Mouse (Mus musculus) heart, postnatal 10 days (tissue): Measurements from ENCODE around the gene Gm17720. TPM values are rescaled to one million over a fixed set of nuclear protein-coding genes. Genes with fewer than 3 reads are reported as not detected.
A peak's percentile ranks its signal among the peaks of the same experiment; 100 is the strongest.

ENCODE experiments used
- DNase-seq, 2 experiments: peaks; one replicate each; pipeline ENCODE4 v3.0.0; 2021
- intact Hi-C: fragments of 180-260 bp; cut with DNase I; formaldehyde crosslinking; loops from one replicate; pipeline ENCODE4 v1.15.1; 2025
- total RNA-seq, 2 experiments: library from RNA; stranded (reverse); gene quantifications; 2 replicates each; pipeline ENCODE4 v1.2.3; 2021

Gene Gm17720
- not detected for total RNA-seq

GRCm38 (mm10) chr8:110102653-110103052, at the start of gene Gm17720:
Gene Gm17720 (minus strand): TSS chr8:110102753.
- DNase-seq = no peak
- intact Hi-C loops = no loop called here

- intact Hi-C loops = loop anchor here (2.0 to 5.0 kb wide), 2 partner anchors 332 to 459 kb away; no protein-coding TSS in a partner anchor
Measured at GRCm38 (mm10) chr8:110145538-110145937, 43.0 kb upstream of the Gm17720 start.

GRCm38 (mm10) chr8:110140770-110141169, 38.2 kb upstream of the Gm17720 start:
- no peak for DNase-seq
- intact Hi-C loops = no loop called here

More at GRCm38 (mm10) chr8:110145538-110145937, 43.0 kb upstream of the Gm17720 start:
- DNase-seq = peak; percentile 51 to 74

GRCm38 (mm10) chr8:110140156-110140555, 37.6 kb upstream of the Gm17720 start:
- no peak for DNase-seq
- intact Hi-C loops = no loop called here

GRCm38 (mm10) chr8:110135515-110135914, 33.0 kb upstream of the Gm17720 start:
- no peak for DNase-seq
- intact Hi-C loops = no loop called here

- no peak for DNase-seq
- intact Hi-C loops = loop anchor here (5.0 kb wide), 1 partner anchor 468 kb away; no protein-coding TSS in a partner anchor
Measured at GRCm38 (mm10) chr8:110134236-110134635, 31.7 kb upstream of the Gm17720 start.

- peak; percentile 65 to 82 for DNase-seq
- intact Hi-C loops = loop anchor here (2.0 to 5.0 kb wide), 2 partner anchors 348 to 472 kb away; no protein-coding TSS in a partner anchor
Measured at GRCm38 (mm10) chr8:110130537-110130936, 28.0 kb upstream of the Gm17720 start.

GRCm38 (mm10) chr8:110119715-110120114, 17.2 kb upstream of the Gm17720 start:
- peak; percentile 4 to 15 for DNase-seq
- intact Hi-C loops = no loop called here

- intact Hi-C loops = no loop called here
- no peak for DNase-seq
Measured at GRCm38 (mm10) chr8:110101676-110102075, 877 bp downstream of the Gm17720 start.

- no peak for DNase-seq
- intact Hi-C loops = no loop called here
Measured at GRCm38 (mm10) chr8:110100907-110101306, 1.6 kb downstream of the Gm17720 start, which contains the start of gene Gm21964. Gene Gm21964 (plus strand): TSS chr8:110101207.

GRCm38 (mm10) chr8:110091869-110092268, 10.7 kb downstream of the Gm17720 start:
- peak; percentile 38 to 43 for DNase-seq
- intact Hi-C loops = no loop called here

GRCm38 (mm10) chr8:110082416-110083105, 20.0 kb downstream of the Gm17720 start:
- intact Hi-C loops = no loop called here
- no peak for DNase-seq

- intact Hi-C loops = no loop called here
- DNase-seq = peak; percentile 58 to 59
Measured at GRCm38 (mm10) chr8:110079282-110080221, 23.0 kb downstream of the Gm17720 start, which contains the start of gene Zfp612. Gene Zfp612 (plus strand): TSS chr8:110079746.

GRCm38 (mm10) chr8:110074496-110074895, 28.1 kb downstream of the Gm17720 start:
- DNase-seq = no peak
- intact Hi-C loops = loop anchor here (5.0 kb wide), 1 partner anchor 222 kb away; no protein-coding TSS in a partner anchor

- intact Hi-C loops = loop anchor here (1.0 to 5.0 kb wide), 3 partner anchors 60 to 219 kb away; no protein-coding TSS in a partner anchor
- DNase-seq = peak; percentile 47 to 72
Measured at GRCm38 (mm10) chr8:110071600-110071999, 31.0 kb downstream of the Gm17720 start.

GRCm38 (mm10) chr8:110069706-110070105, 32.8 kb downstream of the Gm17720 start:
- intact Hi-C loops = loop anchor here (5.0 kb wide), 1 partner anchor 217 kb away; no protein-coding TSS in a partner anchor
- no peak for DNase-seq

GRCm38 (mm10) chr8:110065676-110066075, 36.9 kb downstream of the Gm17720 start:
- intact Hi-C loops = no loop called here
- no peak for DNase-seq

GRCm38 (mm10) chr8:110064606-110065365, 37.8 kb downstream of the Gm17720 start:
- intact Hi-C loops = no loop called here
- no peak for DNase-seq

- no peak for DNase-seq
- intact Hi-C loops = no loop called here
Measured at GRCm38 (mm10) chr8:110064161-110064560, 38.4 kb downstream of the Gm17720 start.

GRCm38 (mm10) chr8:110058207-110058606, 44.3 kb downstream of the Gm17720 start:
- intact Hi-C loops = no loop called here
- no peak for DNase-seq
